Mouse (Mus musculus): Measurements from ENCODE around the gene Slc9a1. TPM values are rescaled to one million over a fixed set of nuclear protein-coding genes. Genes with fewer than 3 reads are reported as not detected.
A peak's percentile ranks its signal among the peaks of the same experiment; 100 is the strongest.

Gene Slc9a1
- 48.4 and 59.6 TPM in 2 replicates for polyA plus RNA-seq (2012; rRNA removed)

GRCm38 (mm10) chr4:133369553-133370297 is at the start of gene Slc9a1:
Gene Slc9a1, plus strand, starts transcription at chr4:133369706.
- no peaks in the 10 kb centered on the region for H3K36me3 ChIP-seq (ENCODE audit: control insufficient read depth, insufficient read depth, low read length)
- TF ChIP-seq POLR2A (IDR thresholded peaks at IDR 0.05; ENCODE audit: control insufficient read depth, low read depth, low read length) = peak; percentile 100
- peak; percentile 93 for TF ChIP-seq CTCF (IDR thresholded peaks at IDR 0.05; ENCODE audit: control insufficient read depth, insufficient read depth, insufficient replicate concordance, low read depth, low read length)
- no peaks in the 10 kb centered on the region for H3K27me3 ChIP-seq (ENCODE audit: control insufficient read depth, insufficient read depth, low read length)
- peak within 1 kb of the TSS; percentile 65 for H3K27ac ChIP-seq (ENCODE audit: control insufficient read depth, insufficient read depth, low read depth, low read length)
- peaks cover 6% of the 10 kb centered on the region for H3K4me1 ChIP-seq (ENCODE audit: control insufficient read depth, insufficient read depth, low read length)
- H3K4me3 ChIP-seq (ENCODE audit: control insufficient read depth, low read depth, low read length) = peak within 1 kb of the TSS; percentile 95

GRCm38 (mm10) chr4:133328129-133328528 is 41.4 kb upstream of the Slc9a1 start:
- H3K4me3 ChIP-seq (ENCODE audit: control insufficient read depth, low read depth, low read length) = no peak overlapping the region
- H3K27ac ChIP-seq (ENCODE audit: control insufficient read depth, insufficient read depth, low read depth, low read length) = no peak overlapping the region
- H3K27me3 ChIP-seq (ENCODE audit: control insufficient read depth, insufficient read depth, low read length) = no peaks in the 10 kb centered on the region
- no peak for TF ChIP-seq CTCF (IDR thresholded peaks at IDR 0.05; ENCODE audit: control insufficient read depth, insufficient read depth, insufficient replicate concordance, low read depth, low read length)
- TF ChIP-seq POLR2A (IDR thresholded peaks at IDR 0.05; ENCODE audit: control insufficient read depth, low read depth, low read length) = no peak
- no peaks in the 10 kb centered on the region; the same call in 1 of the 2 replicates for H3K36me3 ChIP-seq (ENCODE audit: control insufficient read depth, insufficient read depth, low read length)
- H3K4me1 ChIP-seq (ENCODE audit: control insufficient read depth, insufficient read depth, low read length) = no peaks in the 10 kb centered on the region

- no peaks in the 10 kb centered on the region; the same call in 1 of the 2 replicates for H3K36me3 ChIP-seq (ENCODE audit: control insufficient read depth, insufficient read depth, low read length)
- no peak overlapping the region for H3K27ac ChIP-seq (ENCODE audit: control insufficient read depth, insufficient read depth, low read depth, low read length)
- no peak for TF ChIP-seq CTCF (IDR thresholded peaks at IDR 0.05; ENCODE audit: control insufficient read depth, insufficient read depth, insufficient replicate concordance, low read depth, low read length)
- no peak for TF ChIP-seq POLR2A (IDR thresholded peaks at IDR 0.05; ENCODE audit: control insufficient read depth, low read depth, low read length)
- H3K27me3 ChIP-seq (ENCODE audit: control insufficient read depth, insufficient read depth, low read length) = no peaks in the 10 kb centered on the region
- no peak overlapping the region for H3K4me3 ChIP-seq (ENCODE audit: control insufficient read depth, low read depth, low read length)
- no peaks in the 10 kb centered on the region for H3K4me1 ChIP-seq (ENCODE audit: control insufficient read depth, insufficient read depth, low read length)
Measured at GRCm38 (mm10) chr4:133330296-133330695, 39.2 kb upstream of the Slc9a1 start.

GRCm38 (mm10) chr4:133333306-133333705 is 36.2 kb upstream of the Slc9a1 start:
- no peak overlapping the region for H3K27ac ChIP-seq (ENCODE audit: control insufficient read depth, insufficient read depth, low read depth, low read length)
- no peak for TF ChIP-seq POLR2A (IDR thresholded peaks at IDR 0.05; ENCODE audit: control insufficient read depth, low read depth, low read length)
- TF ChIP-seq CTCF (IDR thresholded peaks at IDR 0.05; ENCODE audit: control insufficient read depth, insufficient read depth, insufficient replicate concordance, low read depth, low read length) = no peak
- H3K36me3 ChIP-seq (ENCODE audit: control insufficient read depth, insufficient read depth, low read length) = no peaks in the 10 kb centered on the region; the same call in 1 of the 2 replicates
- H3K27me3 ChIP-seq (ENCODE audit: control insufficient read depth, insufficient read depth, low read length) = no peaks in the 10 kb centered on the region
- peaks cover 2% of the 10 kb centered on the region; the same call in 1 of the 2 replicates for H3K4me1 ChIP-seq (ENCODE audit: control insufficient read depth, insufficient read depth, low read length)
- no peak overlapping the region for H3K4me3 ChIP-seq (ENCODE audit: control insufficient read depth, low read depth, low read length)

GRCm38 (mm10) chr4:133337833-133338520 is 31.5 kb upstream of the Slc9a1 start:
- Histone ChIP-seq H3K4me3 (ENCODE audit: control insufficient read depth, low read depth, low read length) (peak overlapping the region; percentile 85), H3K4me1 (ENCODE audit: control insufficient read depth, insufficient read depth, low read length) (peaks cover 4% of the 10 kb centered on the region; the same call in 1 of the 2 replicates), H3K36me3 (ENCODE audit: control insufficient read depth, insufficient read depth, low read length) (no peaks in the 10 kb centered on the region), H3K27me3 (ENCODE audit: control insufficient read depth, insufficient read depth, low read length) (no peaks in the 10 kb centered on the region), H3K27ac (ENCODE audit: control insufficient read depth, insufficient read depth, low read depth, low read length) (no peak overlapping the region)
- TF ChIP-seq CTCF (IDR thresholded peaks at IDR 0.05; ENCODE audit: control insufficient read depth, insufficient read depth, insufficient replicate concordance, low read depth, low read length) (no peak), POLR2A (IDR thresholded peaks at IDR 0.05; ENCODE audit: control insufficient read depth, low read depth, low read length) (no peak)

GRCm38 (mm10) chr4:133338521-133339095 is 30.9 kb upstream of the Slc9a1 start:
- Histone ChIP-seq H3K4me1 (ENCODE audit: control insufficient read depth, insufficient read depth, low read length) (peaks cover 4% of the 10 kb centered on the region; the same call in 1 of the 2 replicates), H3K36me3 (ENCODE audit: control insufficient read depth, insufficient read depth, low read length) (no peaks in the 10 kb centered on the region), H3K27ac (ENCODE audit: control insufficient read depth, insufficient read depth, low read depth, low read length) (peak overlapping the region; percentile 45), H3K4me3 (ENCODE audit: control insufficient read depth, low read depth, low read length) (peak overlapping the region; percentile 85), H3K27me3 (ENCODE audit: control insufficient read depth, insufficient read depth, low read length) (no peaks in the 10 kb centered on the region)
- TF ChIP-seq POLR2A (IDR thresholded peaks at IDR 0.05; ENCODE audit: control insufficient read depth, low read depth, low read length) (no peak), CTCF (IDR thresholded peaks at IDR 0.05; ENCODE audit: control insufficient read depth, insufficient read depth, insufficient replicate concordance, low read depth, low read length) (no peak)

Data from testis, adult 2 months (tissue).